Mouse (Mus musculus): ENCODE measurements around the gene Tmem45a2.
A peak's percentile ranks its signal among the peaks of the same experiment; 100 is the strongest.
"Not testable (repeated sequence)": the region's sequence is repeated elsewhere in the genome, so short reads cannot be mapped to it uniquely, and the experiment has no call there.

The Tmem45a2 gene

GRCm38 (mm10) chr16:57071132-57071639 is at the start of gene Tmem45a2:
Gene Tmem45a2, minus strand, starts transcription at chr16:57071372.
- DNase-seq (ENCODE audit: low read depth, low spot score): no peak

- DNase-seq (ENCODE audit: low read depth, low spot score): peak; percentile 53
Measured at GRCm38 (mm10) chr16:57117562-57117961, 46.4 kb upstream of the Tmem45a2 start.

- peak; percentile 62 for DNase-seq (ENCODE audit: low read depth, low spot score)
Measured at GRCm38 (mm10) chr16:57116066-57116465, 44.9 kb upstream of the Tmem45a2 start.

DNA sequence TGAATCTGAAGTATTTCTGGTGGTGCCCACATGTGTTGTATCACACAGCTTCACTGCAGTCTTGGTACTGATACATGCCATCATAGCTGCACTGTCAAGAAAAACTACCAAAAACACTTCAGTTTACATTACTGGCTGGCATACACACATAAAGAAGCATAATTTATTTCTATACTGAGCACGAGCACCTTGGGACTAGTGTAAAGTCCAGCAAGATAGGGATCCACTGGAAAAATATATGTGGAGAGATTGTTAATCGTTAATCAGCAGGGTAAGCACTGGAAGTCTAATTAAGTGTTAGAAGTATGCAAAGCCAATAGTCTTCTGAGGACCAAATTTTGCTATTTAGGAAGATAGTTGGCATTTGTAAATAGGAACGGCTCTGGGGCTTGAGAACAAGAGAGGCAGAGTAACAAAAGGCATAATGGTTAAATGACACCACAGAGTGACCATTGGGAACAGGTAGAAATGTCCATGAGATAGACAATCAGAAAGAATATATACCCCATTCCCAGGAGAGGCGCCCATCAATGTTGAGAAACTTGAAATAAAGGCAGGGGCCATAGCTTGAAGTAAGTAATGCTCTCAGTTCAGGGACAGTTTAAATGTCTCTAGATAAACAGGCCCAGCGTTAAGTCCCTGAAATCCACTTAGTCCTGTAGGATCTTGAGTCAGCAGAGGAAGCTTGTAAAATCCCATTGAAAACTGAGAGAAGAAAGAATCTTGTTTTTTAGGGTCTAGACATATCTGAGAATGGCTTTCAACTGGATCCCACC is 35.2 kb upstream of the Tmem45a2 start:
- DNase-seq (ENCODE audit: low read depth, low spot score): no peak

GRCm38 (mm10) chr16:57101174-57101573 is 30.0 kb upstream of the Tmem45a2 start:
- peak; percentile 19 for DNase-seq (ENCODE audit: low read depth, low spot score)

DNA sequence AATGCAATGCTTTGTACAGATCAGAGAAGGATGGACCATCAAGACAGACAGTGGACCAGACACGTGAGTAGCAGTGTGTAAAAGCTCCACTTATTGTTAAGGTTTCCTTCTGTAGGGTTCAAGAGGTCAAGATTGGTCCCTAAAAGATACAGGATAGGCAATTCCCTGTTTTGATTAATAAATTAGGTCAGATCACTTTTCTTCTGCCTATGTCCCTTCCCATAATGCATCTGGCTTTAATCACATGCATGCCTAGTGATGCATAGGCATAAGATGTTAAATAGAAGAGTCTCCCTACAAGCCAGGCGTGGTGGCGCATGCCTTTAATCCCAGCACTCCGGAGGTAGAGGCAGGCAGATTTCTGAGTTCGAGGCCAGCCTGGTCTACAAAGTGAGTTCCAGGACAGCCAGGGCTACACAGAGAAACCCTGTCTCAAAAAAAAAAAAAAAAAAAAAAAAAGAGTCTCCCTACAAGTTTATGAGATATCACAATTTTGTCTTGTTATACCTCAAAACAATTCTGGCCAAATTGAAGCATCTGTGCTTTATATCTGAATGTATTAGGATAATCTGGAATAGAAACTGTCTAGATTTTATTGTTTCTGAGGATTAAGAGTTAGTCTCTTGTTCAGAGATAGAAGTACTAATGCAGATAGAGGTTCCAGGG is 28.5 kb upstream of the Tmem45a2 start:
- no peak for DNase-seq (ENCODE audit: low read depth, low spot score)

DNA sequence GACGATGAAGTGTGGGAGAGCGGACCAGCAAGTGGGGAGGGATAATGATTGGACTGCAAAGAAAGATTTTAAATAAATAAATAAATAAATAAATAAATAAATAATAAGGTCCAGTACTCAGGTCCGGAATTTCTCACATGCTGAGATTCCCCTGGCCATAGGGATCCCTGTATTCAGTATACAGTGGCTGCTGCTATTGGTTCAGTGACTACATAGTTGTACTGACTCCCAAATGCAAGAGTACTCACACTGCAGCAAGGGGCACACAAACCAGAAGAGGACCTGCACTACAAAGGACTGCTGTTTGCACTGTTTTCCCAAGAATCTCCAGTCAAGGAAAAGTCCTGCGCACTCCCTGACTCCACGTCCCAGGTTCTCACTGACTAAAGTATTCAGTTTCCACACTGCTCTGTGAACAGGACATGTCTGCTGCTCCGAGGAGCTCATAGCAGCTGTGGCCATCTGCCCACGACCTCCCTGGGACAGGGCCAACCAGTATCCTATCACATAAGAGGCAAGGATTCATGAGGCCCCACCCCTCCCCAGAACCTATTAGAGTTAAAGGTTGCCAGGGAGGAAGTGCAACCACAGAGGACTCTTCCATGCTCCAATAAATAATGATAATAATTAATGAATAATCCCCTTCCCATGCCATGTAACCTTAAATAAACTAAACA is 27.4 kb upstream of the Tmem45a2 start:
- DNase-seq (ENCODE audit: low read depth, low spot score): no peak

DNA sequence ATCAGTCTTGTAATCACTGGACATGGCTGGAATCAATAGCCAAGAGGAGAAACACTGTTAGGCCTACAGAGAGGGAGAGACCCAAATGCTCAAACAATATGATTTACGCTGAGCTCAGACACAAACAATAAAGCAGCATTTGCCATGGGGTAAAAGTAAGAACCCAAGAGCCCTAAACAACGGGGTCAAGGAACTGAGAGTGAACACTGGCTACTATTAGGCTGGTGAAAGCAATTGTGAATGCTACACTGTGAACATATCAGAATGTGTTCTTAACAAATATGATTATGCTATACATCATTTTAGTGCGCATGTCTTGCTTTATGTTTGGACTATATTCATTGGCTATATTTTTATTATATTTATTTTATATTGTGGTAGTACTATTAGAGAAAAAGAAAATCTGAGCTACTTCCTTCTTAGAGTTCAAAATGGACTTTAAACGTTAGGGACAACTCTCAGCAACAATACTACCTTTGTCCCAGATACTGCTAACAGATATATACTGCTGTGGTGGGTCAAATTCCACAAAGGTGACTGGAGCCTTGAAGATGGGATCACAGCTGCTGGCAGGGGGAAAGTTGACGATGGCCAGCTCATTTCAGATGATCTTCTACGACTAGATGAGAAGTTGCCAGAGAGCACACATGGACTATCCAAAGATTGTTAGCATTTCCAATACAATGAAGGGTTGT is 21.9 kb upstream of the Tmem45a2 start:
- no peak for DNase-seq (ENCODE audit: low read depth, low spot score)

DNA sequence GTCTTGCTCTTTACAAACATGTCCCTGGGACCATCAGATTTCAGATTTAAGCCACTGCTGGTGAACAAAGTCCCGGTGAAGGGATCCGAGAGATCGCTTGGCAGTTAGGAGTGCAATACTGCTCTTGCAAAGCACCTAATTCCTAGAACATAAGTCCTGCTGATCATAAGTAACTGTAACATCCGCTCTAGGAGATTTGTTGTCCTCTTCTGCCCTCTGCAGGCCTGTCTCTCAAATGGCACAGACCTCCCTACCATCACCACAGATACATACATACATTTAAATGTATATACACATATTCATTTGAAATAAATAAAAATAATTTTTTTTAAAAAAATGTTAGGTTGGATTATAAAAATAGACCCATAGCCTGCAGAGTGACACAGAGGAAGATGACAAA is 21.3 kb upstream of the Tmem45a2 start:
- DNase-seq (ENCODE audit: low read depth, low spot score): peak; percentile 76

DNA sequence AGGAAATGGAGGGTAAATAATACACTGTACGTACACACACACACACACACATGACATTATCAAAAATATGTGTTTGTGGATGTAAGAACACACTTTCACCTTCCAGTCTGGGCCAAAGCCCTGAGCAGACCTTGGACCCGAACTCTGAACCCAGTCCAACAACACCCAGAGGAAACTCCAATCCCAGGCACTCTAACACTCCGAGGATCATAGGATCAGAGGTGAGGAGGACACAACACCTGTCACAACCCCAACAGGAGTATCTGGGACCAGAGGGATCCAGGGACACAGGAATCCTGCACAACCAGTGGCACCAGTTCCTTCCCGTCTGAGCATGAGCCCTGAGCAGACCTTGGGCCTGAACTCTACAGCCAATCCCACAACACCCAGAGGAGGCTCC is 8.4 kb upstream of the Tmem45a2 start:
- DNase-seq (ENCODE audit: low read depth, low spot score): no peak

DNA sequence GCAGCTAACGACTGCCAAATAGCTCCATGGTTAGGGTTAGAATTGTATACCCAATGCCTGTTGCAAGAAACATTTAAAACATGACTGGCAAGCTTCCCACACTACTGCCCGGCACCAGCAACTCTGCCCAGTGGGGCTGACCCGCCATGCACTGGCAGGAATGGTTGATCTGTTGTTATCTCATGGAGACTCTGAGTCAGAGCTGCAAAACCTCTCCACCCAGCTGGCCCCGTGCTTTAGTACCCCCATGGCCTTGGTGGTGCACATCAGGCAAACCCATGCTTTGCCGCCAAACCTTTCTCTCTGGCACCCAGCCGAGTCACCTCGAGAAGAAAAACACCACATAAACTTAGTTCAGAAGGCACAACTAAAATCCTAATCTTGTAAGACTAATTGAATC is 4.8 kb upstream of the Tmem45a2 start:
- no peak for DNase-seq (ENCODE audit: low read depth, low spot score)

DNA sequence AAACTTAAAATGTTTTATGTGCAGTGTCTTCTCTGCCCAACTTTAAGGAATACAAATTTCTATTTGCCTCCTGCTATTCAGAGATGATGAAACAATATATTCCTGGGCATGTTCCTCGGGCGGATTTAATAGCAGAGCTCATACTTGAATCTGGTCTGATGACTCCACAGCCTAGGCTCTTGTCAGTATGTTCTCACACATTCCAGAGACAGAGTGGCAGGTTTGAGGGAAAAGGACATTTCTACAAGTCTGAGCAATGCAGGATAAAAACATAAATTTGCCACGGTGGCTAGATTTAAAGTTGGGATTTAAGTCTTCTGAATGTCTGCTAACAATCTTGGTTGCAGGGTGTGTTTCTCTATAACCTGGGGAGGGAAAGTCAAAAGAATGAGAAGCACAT is 9.1 kb downstream of the Tmem45a2 start:
- DNase-seq (ENCODE audit: low read depth, low spot score): no peak

- no peak for DNase-seq (ENCODE audit: low read depth, low spot score)
Measured at GRCm38 (mm10) chr16:57056995-57057394, 14.2 kb downstream of the Tmem45a2 start.

GRCm38 (mm10) chr16:57049974-57050373 is 21.2 kb downstream of the Tmem45a2 start:
- DNase-seq (ENCODE audit: low read depth, low spot score): peak; percentile 17

- DNase-seq (ENCODE audit: low read depth, low spot score): no peak
Measured at GRCm38 (mm10) chr16:57038600-57038999, 32.6 kb downstream of the Tmem45a2 start.

DNA sequence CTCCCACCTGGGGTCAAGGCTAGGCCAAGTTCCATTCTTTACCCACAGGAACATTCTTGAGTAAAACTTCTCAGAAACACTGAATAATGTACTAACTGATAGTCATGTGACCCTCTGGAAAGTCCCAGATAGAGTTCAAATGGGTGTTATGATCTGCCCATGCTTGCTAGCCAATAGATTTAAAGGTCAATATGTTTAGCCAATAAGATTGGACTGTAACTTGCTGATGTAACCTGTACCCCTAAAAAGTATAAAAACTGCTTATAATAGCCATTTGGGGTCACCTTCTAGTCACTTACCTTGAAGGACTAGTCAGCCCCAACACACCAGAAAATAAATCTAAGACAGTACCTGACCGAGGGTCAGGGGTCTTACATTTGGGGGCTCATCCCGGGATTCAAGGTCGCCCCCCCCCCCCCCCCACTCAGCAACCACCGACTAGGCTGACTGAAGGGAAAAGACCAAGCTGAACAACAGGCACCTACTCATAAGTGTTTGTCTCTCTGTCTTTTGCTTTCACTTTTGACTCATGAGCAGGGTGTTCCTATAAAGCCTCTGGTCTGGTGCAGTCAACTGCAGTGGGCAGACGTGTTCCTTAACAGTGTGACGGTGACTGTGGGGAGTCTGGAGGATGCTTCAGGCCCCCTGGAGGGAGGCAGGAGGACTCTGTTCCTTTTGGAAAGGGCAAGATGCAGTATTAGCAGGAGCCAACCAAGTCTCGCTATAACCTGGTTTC is 40.9 kb downstream of the Tmem45a2 start:
- no peak for DNase-seq (ENCODE audit: low read depth, low spot score)

DNA sequence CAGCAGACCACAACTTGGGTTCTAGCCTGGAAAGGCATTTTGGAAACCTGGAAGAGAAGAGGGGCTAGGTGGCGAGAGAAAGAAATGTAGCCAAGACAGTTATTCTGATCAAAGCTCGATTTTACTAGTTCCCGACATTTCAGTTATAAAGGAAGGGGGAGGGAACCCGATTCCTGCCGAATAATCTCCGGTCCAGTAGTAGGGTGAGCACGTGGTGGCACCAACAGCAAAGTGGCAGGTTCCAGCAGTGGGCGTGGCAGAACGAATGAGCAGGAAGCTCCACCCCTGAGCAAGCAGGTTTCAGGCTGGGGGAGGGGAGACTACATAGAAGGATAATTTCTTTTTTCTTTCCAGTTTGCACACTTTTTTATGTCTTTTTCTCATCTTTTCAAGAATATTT is 72.9 kb downstream of the Tmem45a2 start:
- DNase-seq (ENCODE audit: low read depth, low spot score): not testable (repeated sequence)

Data from brain, adult 2 months (tissue).